Mouse (Mus musculus): Measurements from ENCODE around the gene Neurl1b.

DNA sequence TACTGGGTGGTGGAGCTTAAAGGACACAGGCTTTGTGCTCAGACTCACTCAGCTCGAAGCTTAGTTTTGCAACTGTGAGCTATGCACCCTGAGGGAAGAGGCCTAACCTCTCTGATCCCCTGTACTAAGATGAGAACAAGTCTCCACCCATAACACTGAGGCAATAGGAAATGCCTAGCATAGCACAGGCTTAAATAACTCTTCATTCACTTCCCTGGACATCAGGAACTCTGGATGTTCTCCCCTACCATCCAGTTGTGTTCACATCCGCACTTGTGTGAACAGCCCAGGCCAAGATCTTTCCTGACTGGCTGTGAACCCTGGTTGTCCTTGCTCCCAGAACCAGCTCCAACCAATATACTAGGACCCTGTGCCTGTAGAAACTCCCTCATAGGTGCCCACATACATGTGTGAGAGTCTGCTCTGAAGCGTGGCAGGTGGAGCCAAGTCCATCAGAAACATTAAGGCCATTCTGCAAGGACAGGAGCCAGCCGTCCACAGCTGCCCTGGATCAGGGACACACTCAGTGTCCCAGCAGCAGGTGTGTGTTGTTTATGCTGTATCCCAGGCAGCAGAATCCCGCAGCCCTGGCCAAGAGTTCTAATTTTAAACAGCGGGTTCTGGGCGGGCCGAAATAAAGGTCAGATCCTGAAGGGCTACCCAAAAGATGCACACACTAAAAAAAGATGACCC, 74.2 kb downstream of the Neurl1b start:
- no peak for TF ChIP-seq GABPA (IDR thresholded peaks at IDR 0.05; ENCODE audit: low read depth, low read length)
- TF ChIP-seq USF2 (IDR thresholded peaks at IDR 0.05; ENCODE audit: borderline replicate concordance in 1 of 2, insufficient read depth in 1 of 2, low read depth in 1 of 2, low read length in 2 of 2): no peak
- TF ChIP-seq TAL1 (IDR thresholded peaks at IDR 0.05; ENCODE audit: low read length): no peak
- no peak for TF ChIP-seq RAD21 (IDR thresholded peaks at IDR 0.05; ENCODE audit: low read depth, low read length)
- no peak for TF ChIP-seq CTCF (IDR thresholded peaks at IDR 0.05 in 2 of 3, conservative IDR thresholded peaks at IDR 0.05 in 1 of 3; ENCODE audit: control insufficient read depth in 1 of 3, insufficient read depth in 1 of 3, low read depth in 2 of 3, low read length in 3 of 3, poor library complexity in 1 of 3, severe bottlenecking in 1 of 3)
- no peak for TF ChIP-seq POLR2A (IDR thresholded peaks at IDR 0.05; ENCODE audit: control insufficient read depth in 1 of 2, insufficient read depth in 1 of 2, low read depth in 1 of 2, low read length in 2 of 2, poor library complexity in 1 of 2)
- no peak for TF ChIP-seq MXI1 (IDR thresholded peaks at IDR 0.05; ENCODE audit: low read depth, low read length)
- TF ChIP-seq MAX (IDR thresholded peaks at IDR 0.05; ENCODE audit: low read length): no peak
- TF ChIP-seq CHD2 (IDR thresholded peaks at IDR 0.05; ENCODE audit: low read length): no peak
- TF ChIP-seq TCF12 (IDR thresholded peaks at IDR 0.05; ENCODE audit: low read depth, low read length): no peak
- TF ChIP-seq NRF1 (IDR thresholded peaks at IDR 0.05; ENCODE audit: insufficient read depth, low read depth, low read length, poor library complexity, severe bottlenecking): no peak
- TF ChIP-seq GATA1 (IDR thresholded peaks at IDR 0.05; ENCODE audit: low read depth, low read length): no peak
- no peak for TF ChIP-seq ETS1 (IDR thresholded peaks at IDR 0.05; ENCODE audit: low read depth, low read length)
